Mouse (Mus musculus): ENCODE measurements around the gene Ly6g6d. TPM values are rescaled to one million over a fixed set of nuclear protein-coding genes. Genes with fewer than 3 reads are reported as not detected.
A peak's percentile ranks its signal among the peaks of the same experiment; 100 is the strongest.

Ly6g6d gene
- polyA plus RNA-seq, 1 experiment = 8.9 TPM

DNA sequence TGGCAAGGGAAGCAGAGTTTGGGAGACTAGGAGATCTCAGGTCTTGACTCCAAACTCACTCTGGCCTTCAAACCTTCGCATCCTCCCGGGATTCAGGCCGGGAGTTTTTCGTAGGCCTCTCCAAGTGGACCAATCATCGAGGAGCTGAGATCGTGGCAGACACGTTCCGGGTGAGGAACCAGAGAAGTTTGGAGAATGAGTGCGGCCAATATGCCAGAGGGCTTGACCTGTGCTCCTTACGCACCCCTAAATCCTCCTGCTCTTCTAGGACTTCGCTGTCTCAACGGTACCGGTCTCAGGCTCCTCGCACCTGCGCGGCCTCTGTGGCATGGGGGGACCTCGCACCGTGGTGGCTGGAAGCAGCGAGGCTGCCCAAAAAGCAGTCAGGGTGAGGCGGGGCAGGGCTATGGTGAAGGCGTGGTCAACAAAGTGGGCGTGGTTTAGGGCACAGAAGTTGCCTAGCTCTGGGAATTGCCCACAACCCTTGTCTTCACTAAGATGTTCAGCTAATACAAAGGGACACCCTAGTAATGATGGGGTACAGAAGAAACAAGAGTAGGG lies 17.0 kb downstream of the Ly6g6d start:
- TF ChIP-seq CTCF (conservative IDR thresholded peaks at IDR 0.05; ENCODE audit: insufficient read depth, insufficient read length, low read depth, low read length) = no peak
- TF ChIP-seq POLR2A (IDR thresholded peaks at IDR 0.05; ENCODE audit: low read depth, low read length) = no peak
- Histone ChIP-seq H3K4me1 (ENCODE audit: control insufficient read depth, insufficient read depth, low read length) (peaks cover 6% of the 10 kb centered on the region; the same call in 1 of the 2 replicates), H3K27ac (ENCODE audit: insufficient read depth, low read depth, low read length) (no peak overlapping the region), H3K27me3 (replicated peaks; ENCODE audit: control insufficient read depth, insufficient read depth, low read length) (no peaks in the 10 kb centered on the region), H3K4me3 (ENCODE audit: insufficient read depth, low read depth, low read length) (no peak overlapping the region), H3K36me3 (ENCODE audit: control insufficient read depth, insufficient read depth, low read length) (no peaks in the 10 kb centered on the region)
- WGBS = 59% methylated on average over 22 of the region's 22 CpGs
- peak; percentile 24 for DNase-seq

DNA sequence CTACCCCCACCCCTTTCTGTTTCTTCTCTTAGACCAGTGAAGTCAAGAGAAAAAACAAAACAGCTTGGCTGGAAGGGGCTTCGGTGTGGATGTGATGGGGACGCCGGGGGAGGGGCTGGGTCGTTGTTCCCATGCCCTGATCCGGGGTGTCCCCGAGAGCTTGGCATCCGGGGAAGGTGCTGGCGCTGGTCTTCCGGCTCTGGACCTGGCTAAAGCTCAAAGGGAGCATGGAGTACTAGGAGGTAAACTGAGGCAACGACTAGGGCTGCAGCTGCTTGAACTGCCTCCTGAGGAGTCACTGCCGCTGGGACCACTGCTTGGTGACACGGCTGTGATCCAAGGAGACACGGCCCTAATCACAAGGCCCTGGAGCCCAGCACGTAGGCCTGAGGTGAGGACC lies 17.8 kb downstream of the Ly6g6d start:
- Histone ChIP-seq H3K27ac (ENCODE audit: insufficient read depth, low read depth, low read length) (no peak overlapping the region), H3K36me3 (ENCODE audit: control insufficient read depth, insufficient read depth, low read length) (peaks cover 3% of the 10 kb centered on the region; the same call in 1 of the 2 replicates), H3K27me3 (replicated peaks; ENCODE audit: control insufficient read depth, insufficient read depth, low read length) (no peaks in the 10 kb centered on the region), H3K4me3 (ENCODE audit: insufficient read depth, low read depth, low read length) (peak overlapping the region; percentile 67), H3K4me1 (ENCODE audit: control insufficient read depth, insufficient read depth, low read length) (peaks cover 6% of the 10 kb centered on the region; the same call in 1 of the 2 replicates)
- TF ChIP-seq POLR2A (IDR thresholded peaks at IDR 0.05; ENCODE audit: low read depth, low read length) = no peak
- TF ChIP-seq CTCF (conservative IDR thresholded peaks at IDR 0.05; ENCODE audit: insufficient read depth, insufficient read length, low read depth, low read length) = no peak
- WGBS = 21% methylated on average over 14 of the region's 14 CpGs
- no peak for DNase-seq

GRCm38 (mm10) chr17:35058911-35059892 lies 18.7 kb downstream of the Ly6g6d start, which contains the start of gene Ddah2:
Ddah2 (plus strand) TSS chr17:35059035.
- peak; percentile 91 for DNase-seq
- H3K4me1 ChIP-seq (ENCODE audit: control insufficient read depth, insufficient read depth, low read length) = 0 out of 2 replicates have a peak, but pooled peaks cover 6% of the 10 kb centered on the region
- WGBS = under 1% methylated on average over 57 of the region's 57 CpGs
- H3K4me3 ChIP-seq (ENCODE audit: insufficient read depth, low read depth, low read length) = peak within 1 kb of the TSS; percentile 67
- peak; percentile 62 for TF ChIP-seq CTCF (conservative IDR thresholded peaks at IDR 0.05; ENCODE audit: insufficient read depth, insufficient read length, low read depth, low read length)
- peak; percentile 10 for TF ChIP-seq POLR2A (IDR thresholded peaks at IDR 0.05; ENCODE audit: low read depth, low read length)
- peak within 1 kb of the TSS; percentile 52 for H3K27ac ChIP-seq (ENCODE audit: insufficient read depth, low read depth, low read length)
- peaks cover 6% of the 10 kb centered on the region; the same call in 1 of the 2 replicates for H3K36me3 ChIP-seq (ENCODE audit: control insufficient read depth, insufficient read depth, low read length)
- no peaks in the 10 kb centered on the region for H3K27me3 ChIP-seq (replicated peaks; ENCODE audit: control insufficient read depth, insufficient read depth, low read length)

DNA sequence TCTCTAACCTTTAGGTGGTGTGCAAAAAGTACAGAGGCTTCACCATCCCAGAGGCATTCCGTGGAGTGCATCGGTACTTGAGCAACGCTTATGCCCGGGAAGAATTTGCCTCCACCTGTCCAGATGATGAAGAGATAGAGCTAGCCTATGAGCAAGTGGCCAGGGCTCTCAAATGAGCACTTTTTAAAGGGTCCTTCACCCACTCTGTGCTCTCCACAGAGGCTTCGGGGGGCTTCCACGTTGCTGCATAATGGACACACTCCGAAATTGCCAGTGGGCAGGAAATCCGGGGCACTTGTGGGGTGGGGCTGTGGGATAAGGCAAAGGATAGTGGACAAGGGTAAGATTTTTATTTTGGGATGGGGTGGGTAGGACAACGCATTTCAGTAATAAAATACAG lies 19.5 kb downstream of the Ly6g6d start:
- Histone ChIP-seq H3K36me3 (ENCODE audit: control insufficient read depth, insufficient read depth, low read length) (peaks cover 7% of the 10 kb centered on the region; the same call in 1 of the 2 replicates), H3K4me1 (ENCODE audit: control insufficient read depth, insufficient read depth, low read length) (0 out of 2 replicates have a peak, but pooled peaks cover 6% of the 10 kb centered on the region), H3K27ac (ENCODE audit: insufficient read depth, low read depth, low read length) (no peak overlapping the region), H3K4me3 (ENCODE audit: insufficient read depth, low read depth, low read length) (no peak overlapping the region), H3K27me3 (replicated peaks; ENCODE audit: control insufficient read depth, insufficient read depth, low read length) (no peaks in the 10 kb centered on the region)
- TF ChIP-seq POLR2A (IDR thresholded peaks at IDR 0.05; ENCODE audit: low read depth, low read length) = no peak
- TF ChIP-seq CTCF (conservative IDR thresholded peaks at IDR 0.05; ENCODE audit: insufficient read depth, insufficient read length, low read depth, low read length) = no peak
- WGBS = 51% methylated on average over 9 of the region's 9 CpGs
- no peak for DNase-seq

DNA sequence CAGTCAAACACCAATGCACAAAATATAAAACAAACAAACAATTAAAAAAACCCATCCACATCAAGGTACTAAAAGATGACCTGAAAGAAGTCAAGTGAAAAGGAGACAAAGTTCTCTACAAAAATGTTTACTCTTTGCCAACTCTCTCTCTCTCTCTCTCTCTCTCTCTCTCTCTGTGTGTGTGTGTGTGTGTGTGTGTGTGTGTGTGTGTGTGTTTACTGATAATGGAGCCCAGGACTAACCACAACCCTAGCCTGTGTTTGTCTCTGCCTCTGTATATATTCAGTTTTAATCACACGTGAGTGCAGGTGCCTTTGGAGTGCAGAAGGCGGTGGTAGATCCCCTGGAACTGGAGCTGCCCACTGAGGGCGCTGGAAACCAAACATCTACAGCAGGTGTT lies 20.8 kb downstream of the Ly6g6d start:
- Histone ChIP-seq H3K4me3 (ENCODE audit: insufficient read depth, low read depth, low read length) (no peak overlapping the region), H3K4me1 (ENCODE audit: control insufficient read depth, insufficient read depth, low read length) (0 out of 2 replicates have a peak, but pooled peaks cover 6% of the 10 kb centered on the region), H3K36me3 (ENCODE audit: control insufficient read depth, insufficient read depth, low read length) (peaks cover 7% of the 10 kb centered on the region; the same call in 1 of the 2 replicates), H3K27me3 (replicated peaks; ENCODE audit: control insufficient read depth, insufficient read depth, low read length) (no peaks in the 10 kb centered on the region), H3K27ac (ENCODE audit: insufficient read depth, low read depth, low read length) (no peak overlapping the region)
- no peak for DNase-seq
- 83% methylated on average over 3 of the region's 3 CpGs for WGBS
- TF ChIP-seq POLR2A (IDR thresholded peaks at IDR 0.05; ENCODE audit: low read depth, low read length) = no peak
- no peak for TF ChIP-seq CTCF (conservative IDR thresholded peaks at IDR 0.05; ENCODE audit: insufficient read depth, insufficient read length, low read depth, low read length)

GRCm38 (mm10) chr17:35055691-35056495 lies 22.0 kb downstream of the Ly6g6d start:
- peaks cover 7% of the 10 kb centered on the region; the same call in 1 of the 2 replicates for H3K36me3 ChIP-seq (ENCODE audit: control insufficient read depth, insufficient read depth, low read length)
- 74% methylated on average over 7 of the region's 7 CpGs for WGBS
- TF ChIP-seq POLR2A (IDR thresholded peaks at IDR 0.05; ENCODE audit: low read depth, low read length) = no peak
- no peak for TF ChIP-seq CTCF (conservative IDR thresholded peaks at IDR 0.05; ENCODE audit: insufficient read depth, insufficient read length, low read depth, low read length)
- DNase-seq = peak; percentile 52
- H3K27ac ChIP-seq (ENCODE audit: insufficient read depth, low read depth, low read length) = no peak overlapping the region
- no peak overlapping the region for H3K4me3 ChIP-seq (ENCODE audit: insufficient read depth, low read depth, low read length)
- 0 out of 2 replicates have a peak, but pooled peaks cover 6% of the 10 kb centered on the region for H3K4me1 ChIP-seq (ENCODE audit: control insufficient read depth, insufficient read depth, low read length)
- H3K27me3 ChIP-seq (replicated peaks; ENCODE audit: control insufficient read depth, insufficient read depth, low read length) = no peaks in the 10 kb centered on the region

Data from kidney, adult 2 months (tissue).